Mouse (Mus musculus) frontal cortex, postnatal 25 days (tissue): ENCODE results near the gene Fgfr2.

Experiments used
- DNase-seq, 2 experiments: peaks; one replicate each; pipeline ENCODE4 v3.0.0; 2022; ENCODE audit warnings: low spot score in 2 of 2

Gene Fgfr2

GRCm38 (mm10) chr7:132719570-132719969 is 403.6 kb downstream of the Fgfr2 start:
- DNase-seq = no peak

- no peak for DNase-seq
Measured at GRCm38 (mm10) chr7:132715259-132715658, 407.9 kb downstream of the Fgfr2 start.

- no peak for DNase-seq
Measured at GRCm38 (mm10) chr7:132714236-132714923, 408.8 kb downstream of the Fgfr2 start.

- no peak for DNase-seq
Measured at GRCm38 (mm10) chr7:132713483-132714126, 409.5 kb downstream of the Fgfr2 start.

GRCm38 (mm10) chr7:132712956-132713355 is 410.2 kb downstream of the Fgfr2 start:
- no peak for DNase-seq

- no peak for DNase-seq
Measured at GRCm38 (mm10) chr7:132712044-132712708, 411.0 kb downstream of the Fgfr2 start.

GRCm38 (mm10) chr7:132711579-132711978 is 411.6 kb downstream of the Fgfr2 start:
- DNase-seq = no peak

GRCm38 (mm10) chr7:132705130-132705529 is 418.0 kb downstream of the Fgfr2 start:
- DNase-seq = no peak

GRCm38 (mm10) chr7:132704310-132704875 is 418.8 kb downstream of the Fgfr2 start:
- no peak for DNase-seq

GRCm38 (mm10) chr7:132703515-132704309 is 419.4 kb downstream of the Fgfr2 start:
- DNase-seq = no peak

GRCm38 (mm10) chr7:132702492-132703070 is 420.6 kb downstream of the Fgfr2 start:
- DNase-seq = no peak

GRCm38 (mm10) chr7:132702024-132702423 is 421.1 kb downstream of the Fgfr2 start:
- DNase-seq = no peak

- DNase-seq = no peak
Measured at GRCm38 (mm10) chr7:132701412-132701811, 421.7 kb downstream of the Fgfr2 start.

- DNase-seq = no peak
Measured at GRCm38 (mm10) chr7:132700107-132700506, 423.0 kb downstream of the Fgfr2 start.

- DNase-seq = no peak
Measured at GRCm38 (mm10) chr7:132699639-132700038, 423.5 kb downstream of the Fgfr2 start.

GRCm38 (mm10) chr7:132699165-132699564 is 424.0 kb downstream of the Fgfr2 start:
- no peak for DNase-seq

GRCm38 (mm10) chr7:132698737-132699136 is 424.4 kb downstream of the Fgfr2 start:
- DNase-seq = no peak

GRCm38 (mm10) chr7:132697258-132697796 is 425.8 kb downstream of the Fgfr2 start:
- no peak for DNase-seq

- DNase-seq = no peak
Measured at GRCm38 (mm10) chr7:132693561-132693960, 429.6 kb downstream of the Fgfr2 start.

- DNase-seq = no peak
Measured at GRCm38 (mm10) chr7:132692719-132693118, 430.4 kb downstream of the Fgfr2 start.
